Mouse (Mus musculus) hindbrain, embryonic 12.5 days (tissue): ENCODE results near the gene Zeb2. TPM values are rescaled to one million over a fixed set of nuclear protein-coding genes. Genes with fewer than 3 reads are reported as not detected.
A peak's percentile ranks its signal among the peaks of the same experiment; 100 is the strongest.

ENCODE experiments used
- ATAC-seq: fragments of 200-750 bp; cut with Nextera tagmentation; 2 replicates; pipeline ENCODE4 v1.8.0; 2017; ENCODE audit warnings: moderate TSS enrichment; ENCODE audit not compliant: low FRiP score
- H3K27ac ChIP-seq: fragments of 300-500 bp; sonication (generic); 2 replicates; pipeline ENCODE4 v1.5.1; 2016; ENCODE audit warnings: mild to moderate bottlenecking
- H3K27me3 ChIP-seq: fragments of 300-500 bp; sonication (generic); 2 replicates; pipeline ENCODE4 v1.6.1; 2016; ENCODE audit warnings: mild to moderate bottlenecking
- H3K36me3 ChIP-seq: fragments of 300-500 bp; sonication (generic); 2 replicates; pipeline ENCODE4 v1.6.1; 2016; ENCODE audit warnings: mild to moderate bottlenecking
- H3K4me1 ChIP-seq: fragments of 300-500 bp; sonication (generic); 2 replicates; pipeline ENCODE4 v1.6.1; 2016
- H3K4me2 ChIP-seq: fragments of 300-500 bp; sonication (generic); replicated peaks from 2 replicates; pipeline ENCODE4 v1.6.1; 2016; ENCODE audit warnings: mild to moderate bottlenecking
- H3K4me3 ChIP-seq: fragments of 300-500 bp; sonication (generic); 2 replicates; pipeline ENCODE4 v1.5.1; 2016; ENCODE audit warnings: mild to moderate bottlenecking
- H3K9ac ChIP-seq: fragments of 300-500 bp; sonication (generic); 2 replicates; pipeline ENCODE4 v1.6.1; 2016; ENCODE audit warnings: mild to moderate bottlenecking, moderate library complexity
- H3K9me3 ChIP-seq: fragments of 300-500 bp; sonication (generic); replicated peaks from 2 replicates; pipeline ENCODE4 v1.6.1; 2016; ENCODE audit warnings: mild to moderate bottlenecking
- WGBS: fragments of 180-500 bp; shearing (Covaris S2); methylation state at CpG from one replicate; pipeline ENCODE4 v1.1.7; 2016; 5-methylcytosine and 5-hydroxymethylcytosine counted together
- polyA plus RNA-seq: library from polyadenylated mRNA; unstranded; fragments of >200 nt; fragmentation: Nextera tagmentation; extraction: Ambion mirVana; gene quantifications from 2 replicates; pipeline ENCODE4 v1.2.1, GENCODE M21; 2016

Zeb2 gene
- polyA plus RNA-seq, 1 experiment from 2014 or later, result 47.3 TPM

DNA sequence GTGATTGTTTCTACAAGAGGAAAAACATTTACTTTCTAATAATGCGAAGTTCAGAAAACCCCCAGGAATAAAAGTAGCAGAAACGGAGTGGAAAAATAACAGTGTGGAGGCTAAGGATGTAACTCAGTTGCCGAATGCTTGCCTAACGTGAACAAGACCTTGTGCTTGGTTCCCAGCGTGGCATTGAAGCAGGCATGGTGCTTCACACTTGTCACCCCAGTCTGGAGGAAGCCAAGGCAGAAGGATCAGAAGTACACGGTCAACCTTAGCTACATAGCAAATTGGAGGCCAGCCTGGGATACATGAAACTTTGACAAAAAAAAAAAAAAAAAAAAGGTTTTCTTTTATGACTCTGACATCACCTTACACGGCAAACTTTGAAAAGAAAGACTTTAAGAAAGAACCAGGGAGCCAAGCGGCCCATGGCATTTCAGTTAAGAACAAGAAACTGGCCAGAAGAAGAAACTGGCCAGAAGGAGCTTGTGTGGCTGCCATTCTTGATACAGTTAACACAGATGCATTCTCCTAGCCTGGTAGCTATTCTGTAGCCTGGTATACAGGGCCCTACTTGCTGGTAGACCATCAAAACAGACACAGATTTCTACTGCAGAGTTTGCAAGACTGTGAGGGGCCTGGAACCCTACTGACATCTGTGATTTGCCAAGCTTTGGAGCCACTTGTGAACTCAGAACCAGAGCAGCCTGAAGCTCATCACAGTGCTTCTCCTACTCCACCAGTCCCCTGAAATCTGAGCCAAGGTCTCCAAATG lies 26.5 kb downstream of the Zeb2 start:
- Histone ChIP-seq H3K4me2 (no peak overlapping the region), H3K36me3 (no peaks in the 10 kb centered on the region), H3K9ac (no peak overlapping the region), H3K4me3 (no peak overlapping the region), H3K4me1 (peaks cover 46% of the 10 kb centered on the region), H3K27ac (no peak overlapping the region), H3K27me3 (no peaks in the 10 kb centered on the region), H3K9me3 (no peaks in the 10 kb centered on the region)
- 83% methylated on average over 8 of the region's 8 CpGs for WGBS
- ATAC-seq, result no peak

- no peaks in the 10 kb centered on the region for H3K9me3 ChIP-seq
- H3K27ac ChIP-seq, result peak overlapping the region; percentile 74
- H3K36me3 ChIP-seq, result no peaks in the 10 kb centered on the region
- H3K4me1 ChIP-seq, result peaks cover 44% of the 10 kb centered on the region
- H3K4me2 ChIP-seq, result peak overlapping the region; percentile 25; the same call in 1 of the 2 replicates
- no peaks in the 10 kb centered on the region for H3K27me3 ChIP-seq
- WGBS, result 36% methylated on average over 3 of the region's 3 CpGs
- no peak overlapping the region for H3K4me3 ChIP-seq
- no peak overlapping the region for H3K9ac ChIP-seq
- ATAC-seq, result no peak
Measured at GRCm38 (mm10) chr2:45089251-45089530, 28.0 kb downstream of the Zeb2 start.

DNA sequence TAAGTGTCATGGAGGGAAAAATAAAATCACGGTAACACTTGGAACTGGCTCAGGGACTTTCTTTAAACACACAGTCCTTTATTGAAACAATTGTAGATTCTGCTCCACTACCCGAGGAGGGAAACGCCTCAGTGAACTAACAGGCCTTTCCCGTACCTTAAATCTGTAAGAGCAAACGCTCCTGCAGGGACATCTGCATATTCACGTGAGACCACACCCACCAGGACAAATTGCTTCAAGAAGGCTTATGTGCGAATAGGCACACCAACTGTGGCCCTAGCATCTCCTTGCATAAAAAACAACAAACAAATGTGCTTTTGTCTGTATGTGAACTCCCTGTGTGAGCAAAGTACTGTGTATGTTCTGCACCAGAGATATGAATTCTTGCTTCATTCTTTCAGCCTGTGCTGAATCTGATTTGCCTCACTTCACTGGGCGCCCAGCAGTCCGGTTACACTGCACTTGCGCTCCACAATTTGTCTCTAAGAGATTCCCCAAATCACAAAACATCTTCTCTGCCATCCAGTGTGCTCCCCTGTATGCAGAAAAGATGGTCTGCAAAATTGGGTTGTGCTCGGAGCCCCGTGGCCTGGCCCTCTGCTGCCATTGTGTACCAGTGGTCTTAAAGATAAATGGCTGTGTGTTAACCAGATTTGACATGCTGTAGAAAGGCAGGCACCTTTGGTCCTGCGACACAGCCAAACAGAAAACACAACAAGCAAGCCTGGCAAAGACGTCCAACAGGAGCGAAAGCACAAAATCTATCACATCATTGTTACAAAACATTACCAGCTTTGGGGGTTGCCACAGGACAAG lies 28.6 kb downstream of the Zeb2 start:
- WGBS, result 27% methylated on average over 15 of the region's 15 CpGs
- 0 out of 2 replicates have a peak, but pooled peaks have one; percentile 30 for ATAC-seq
- no peaks in the 10 kb centered on the region for H3K36me3 ChIP-seq
- no peaks in the 10 kb centered on the region for H3K9me3 ChIP-seq
- H3K9ac ChIP-seq, result no peak overlapping the region
- H3K27me3 ChIP-seq, result no peaks in the 10 kb centered on the region
- peak overlapping the region; percentile 25 for H3K4me2 ChIP-seq
- H3K27ac ChIP-seq, result peak overlapping the region; percentile 74
- H3K4me1 ChIP-seq, result peaks cover 41% of the 10 kb centered on the region
- no peak overlapping the region for H3K4me3 ChIP-seq

- no peaks in the 10 kb centered on the region for H3K36me3 ChIP-seq
- no peak overlapping the region for H3K9ac ChIP-seq
- ATAC-seq, result no peak
- no peak overlapping the region for H3K4me3 ChIP-seq
- no peaks in the 10 kb centered on the region for H3K9me3 ChIP-seq
- H3K27ac ChIP-seq, result no peak overlapping the region
- H3K4me2 ChIP-seq, result no peak overlapping the region
- H3K27me3 ChIP-seq, result no peaks in the 10 kb centered on the region
- peaks cover 46% of the 10 kb centered on the region for H3K4me1 ChIP-seq
- 54% methylated on average over 4 of the region's 4 CpGs for WGBS
Measured at GRCm38 (mm10) chr2:45087208-45087607, 30.0 kb downstream of the Zeb2 start.

- no peaks in the 10 kb centered on the region for H3K36me3 ChIP-seq
- H3K27me3 ChIP-seq, result no peaks in the 10 kb centered on the region
- no peaks in the 10 kb centered on the region for H3K9me3 ChIP-seq
- no peak overlapping the region for H3K4me3 ChIP-seq
- no peak overlapping the region for H3K9ac ChIP-seq
- ATAC-seq, result no peak
- H3K4me2 ChIP-seq, result no peak overlapping the region
- WGBS, result 86% methylated on average over 5 of the region's 5 CpGs
- peaks cover 54% of the 10 kb centered on the region for H3K4me1 ChIP-seq
- H3K27ac ChIP-seq, result no peak overlapping the region
Measured at GRCm38 (mm10) chr2:45085653-45086052, 31.5 kb downstream of the Zeb2 start.

DNA sequence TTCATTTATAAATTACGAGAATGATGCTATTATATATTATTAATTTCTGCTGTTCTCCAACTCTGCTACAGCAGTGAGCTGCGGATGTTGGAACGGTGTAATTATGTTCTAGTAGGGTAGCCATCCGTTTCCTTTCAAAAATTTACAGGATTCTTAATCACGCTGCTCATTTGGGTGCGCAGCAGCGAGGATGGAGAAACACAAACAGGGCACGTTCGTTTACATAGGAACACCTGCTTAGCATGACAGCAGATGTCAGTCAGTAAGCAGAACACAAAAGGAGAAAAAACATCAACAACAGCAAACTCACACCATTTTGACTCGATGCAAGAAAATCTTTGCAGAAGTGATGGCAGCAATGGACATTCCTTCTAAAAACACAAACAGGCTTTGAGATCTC lies 34.2 kb downstream of the Zeb2 start:
- Histone ChIP-seq H3K4me3 (no peak overlapping the region), H3K27me3 (no peaks in the 10 kb centered on the region), H3K36me3 (no peaks in the 10 kb centered on the region), H3K27ac (no peak overlapping the region), H3K9ac (no peak overlapping the region), H3K4me2 (no peak overlapping the region), H3K4me1 (peaks cover 35% of the 10 kb centered on the region), H3K9me3 (no peaks in the 10 kb centered on the region)
- 0 out of 2 replicates have a peak, but pooled peaks have one; percentile 35 for ATAC-seq
- 41% methylated on average over 10 of the region's 10 CpGs for WGBS

DNA sequence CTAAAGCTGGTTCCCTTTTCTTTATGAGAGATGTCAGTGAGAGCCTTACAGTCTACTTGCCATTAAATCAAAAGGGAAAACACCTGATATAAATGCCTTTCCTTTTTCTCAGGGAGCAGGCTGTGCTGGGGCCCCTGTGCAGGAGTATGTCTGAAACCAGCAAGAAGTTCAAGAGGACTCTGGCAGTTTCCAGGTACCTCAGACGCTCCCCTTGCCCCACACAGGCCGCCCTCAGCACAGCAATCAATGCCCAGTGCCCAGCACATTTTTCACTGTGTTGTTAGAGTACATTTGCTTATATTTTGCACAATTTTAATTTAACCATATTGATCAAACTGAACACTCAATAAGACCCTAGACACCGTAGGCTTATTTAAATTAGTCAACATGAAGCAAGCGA lies 35.6 kb downstream of the Zeb2 start:
- Histone ChIP-seq H3K36me3 (no peaks in the 10 kb centered on the region), H3K4me1 (peaks cover 24% of the 10 kb centered on the region), H3K9me3 (no peaks in the 10 kb centered on the region), H3K4me3 (no peak overlapping the region), H3K4me2 (no peak overlapping the region), H3K27ac (no peak overlapping the region), H3K27me3 (no peaks in the 10 kb centered on the region), H3K9ac (no peak overlapping the region)
- WGBS, result 75% methylated on average over 4 of the region's 4 CpGs
- no peak for ATAC-seq

- WGBS, result 50% methylated on average over 3 of the region's 3 CpGs
Measured at GRCm38 (mm10) chr2:45077938-45078487, 39.2 kb downstream of the Zeb2 start.

GRCm38 (mm10) chr2:45077383-45077782 lies 39.8 kb downstream of the Zeb2 start:
- H3K27me3 ChIP-seq, result no peaks in the 10 kb centered on the region
- H3K4me1 ChIP-seq, result peaks cover 20% of the 10 kb centered on the region
- 86% methylated on average over 5 of the region's 5 CpGs for WGBS
- H3K4me2 ChIP-seq, result no peak overlapping the region
- ATAC-seq, result no peak
- H3K4me3 ChIP-seq, result no peak overlapping the region
- no peak overlapping the region for H3K27ac ChIP-seq
- H3K9me3 ChIP-seq, result no peaks in the 10 kb centered on the region
- H3K36me3 ChIP-seq, result no peaks in the 10 kb centered on the region
- H3K9ac ChIP-seq, result no peak overlapping the region

More at GRCm38 (mm10) chr2:45077938-45078487, 39.2 kb downstream of the Zeb2 start:
- peaks cover 18% of the 10 kb centered on the region for H3K4me1 ChIP-seq
- H3K36me3 ChIP-seq, result no peaks in the 10 kb centered on the region
- no peak for ATAC-seq
- H3K9ac ChIP-seq, result no peak overlapping the region
- H3K27me3 ChIP-seq, result no peaks in the 10 kb centered on the region
- H3K9me3 ChIP-seq, result no peaks in the 10 kb centered on the region
- H3K27ac ChIP-seq, result no peak overlapping the region
- H3K4me2 ChIP-seq, result no peak overlapping the region
- H3K4me3 ChIP-seq, result no peak overlapping the region

- Histone ChIP-seq H3K4me3 (no peak overlapping the region), H3K27ac (no peak overlapping the region), H3K9ac (no peak overlapping the region), H3K9me3 (no peaks in the 10 kb centered on the region), H3K36me3 (no peaks in the 10 kb centered on the region), H3K4me2 (no peak overlapping the region), H3K4me1 (peaks cover 22% of the 10 kb centered on the region), H3K27me3 (no peaks in the 10 kb centered on the region)
- no peak for ATAC-seq
- WGBS, result 15% methylated on average over 6 of the region's 6 CpGs
Measured at GRCm38 (mm10) chr2:45073025-45073424, 44.2 kb downstream of the Zeb2 start.

GRCm38 (mm10) chr2:45071296-45071695 lies 45.9 kb downstream of the Zeb2 start:
- WGBS, result 53% methylated on average over 5 of the region's 5 CpGs
- no peaks in the 10 kb centered on the region for H3K27me3 ChIP-seq
- peaks cover 29% of the 10 kb centered on the region for H3K4me1 ChIP-seq
- H3K27ac ChIP-seq, result no peak overlapping the region
- no peak overlapping the region for H3K4me3 ChIP-seq
- no peak for ATAC-seq
- no peak overlapping the region for H3K9ac ChIP-seq
- no peaks in the 10 kb centered on the region for H3K9me3 ChIP-seq
- H3K4me2 ChIP-seq, result no peak overlapping the region
- H3K36me3 ChIP-seq, result no peaks in the 10 kb centered on the region

- no peaks in the 10 kb centered on the region for H3K27me3 ChIP-seq
- H3K4me2 ChIP-seq, result no peak overlapping the region
- H3K9me3 ChIP-seq, result no peaks in the 10 kb centered on the region
- no peaks in the 10 kb centered on the region for H3K36me3 ChIP-seq
- H3K9ac ChIP-seq, result no peak overlapping the region
- no peak for ATAC-seq
- peaks cover 29% of the 10 kb centered on the region for H3K4me1 ChIP-seq
- H3K4me3 ChIP-seq, result no peak overlapping the region
- WGBS, result 78% methylated on average over 6 of the region's 6 CpGs
- no peak overlapping the region for H3K27ac ChIP-seq
Measured at GRCm38 (mm10) chr2:45070612-45071276, 46.5 kb downstream of the Zeb2 start.
